Mouse (Mus musculus): ENCODE measurements at regions not wholly inside any gene's neighbourhood (a gene's known extent, or its start where the extent isn't known, plus 50 kb on each side); places are given as distances from the start of the nearest gene placed in this dataset.
"Not testable (repeated sequence)": the region's sequence is repeated elsewhere in the genome, so short reads cannot be mapped to it uniquely, and the experiment has no call there.

DNA sequence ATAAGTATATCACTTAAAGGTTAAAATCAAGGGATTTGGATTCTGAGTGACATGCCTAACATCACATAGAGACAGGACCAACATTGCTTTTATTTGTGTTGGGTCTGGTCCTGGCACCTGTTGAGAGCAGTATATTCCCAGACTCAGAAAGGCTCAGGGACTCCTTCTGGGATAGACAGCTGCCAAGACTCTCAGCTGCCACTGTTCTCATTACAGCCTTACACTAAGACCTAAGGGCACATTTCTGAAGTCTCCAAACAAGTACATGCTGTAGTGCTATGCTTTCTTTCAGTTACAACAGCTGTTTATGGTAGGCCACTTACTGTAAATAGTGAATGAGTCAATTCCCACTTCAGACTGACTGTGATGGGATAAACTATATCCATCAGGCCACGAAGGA, 77.7 kb upstream of the Fam13a start:
- DNase-seq = no peak

DNA sequence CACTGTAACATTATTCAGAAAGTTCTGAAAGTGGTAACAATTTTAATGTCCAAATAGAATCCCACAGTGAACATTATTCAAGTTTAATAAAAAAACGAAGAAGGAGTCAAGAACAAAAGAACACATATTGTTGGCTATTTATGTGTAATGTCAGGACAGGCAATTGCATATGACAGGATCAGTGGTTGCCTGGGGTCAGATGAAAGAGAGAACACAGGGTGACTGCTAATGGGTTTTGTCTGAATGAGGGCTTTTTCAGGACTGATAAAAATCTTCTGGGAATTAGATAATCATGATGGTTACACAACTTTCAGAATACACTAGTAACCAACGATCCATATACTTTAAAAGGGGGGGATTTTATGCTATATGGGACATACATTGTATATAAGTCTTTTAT, 79.6 kb upstream of the Fam13a start:
- no peak for DNase-seq

DNA sequence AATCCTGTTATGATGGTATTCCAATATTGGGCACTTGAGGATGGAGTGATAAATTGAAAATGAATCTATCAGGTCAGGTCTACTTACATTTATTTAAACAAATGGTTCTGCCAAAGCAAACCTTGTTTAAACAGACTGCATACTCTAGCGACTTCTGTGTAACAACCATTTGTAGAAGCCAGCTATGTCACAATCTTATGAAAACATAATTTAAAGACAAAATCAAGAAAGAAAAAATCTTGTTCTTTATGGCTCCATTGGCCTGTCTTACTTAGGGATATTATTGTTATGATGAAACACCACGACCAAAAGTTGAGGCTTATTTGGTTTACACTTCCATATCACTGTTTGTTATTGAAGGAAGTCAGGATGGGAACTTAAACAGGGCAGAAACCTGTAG, 80.1 kb upstream of the Fam13a start:
- no peak for DNase-seq

DNA sequence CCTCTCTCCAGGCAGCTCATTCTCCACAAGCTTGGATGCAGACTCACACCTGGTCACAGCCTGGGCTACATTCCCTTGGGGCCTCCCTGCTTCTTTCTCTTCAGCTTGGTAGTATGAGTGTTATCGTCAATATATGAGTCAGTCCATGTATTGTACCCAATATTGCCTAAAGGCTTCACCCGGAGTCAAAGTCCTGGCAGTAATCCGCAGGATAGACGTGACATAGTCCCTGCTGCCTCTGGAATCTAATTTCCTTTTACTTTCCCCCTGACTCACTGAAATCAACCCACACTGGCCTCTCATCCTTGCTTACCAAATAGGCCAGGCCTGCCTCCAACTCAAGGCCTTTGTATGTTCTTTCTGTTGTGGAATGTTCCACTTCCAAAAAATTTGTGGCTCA, 83.8 kb upstream of the Fam13a start:
- DNase-seq = no peak

DNA sequence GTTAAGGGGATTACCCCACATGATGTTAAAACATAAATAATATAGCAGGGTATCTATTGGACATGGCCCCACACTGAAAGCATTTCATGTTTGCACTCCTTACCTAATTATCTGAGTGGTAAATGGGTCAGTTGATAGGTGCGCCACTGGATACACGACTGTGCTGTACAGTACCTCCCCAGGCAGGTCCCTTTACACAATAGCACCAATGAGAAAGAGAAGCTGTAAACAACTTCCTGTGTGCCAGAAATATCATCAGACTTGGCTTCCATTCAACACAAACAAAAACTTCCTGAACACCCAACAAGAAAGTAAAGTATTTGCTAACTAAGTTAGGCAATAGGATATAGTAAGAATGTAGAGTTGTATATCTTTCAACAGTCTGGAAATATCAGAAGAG, 76.3 kb upstream of the Tigd2 start:
- DNase-seq = peak; percentile 21

DNA sequence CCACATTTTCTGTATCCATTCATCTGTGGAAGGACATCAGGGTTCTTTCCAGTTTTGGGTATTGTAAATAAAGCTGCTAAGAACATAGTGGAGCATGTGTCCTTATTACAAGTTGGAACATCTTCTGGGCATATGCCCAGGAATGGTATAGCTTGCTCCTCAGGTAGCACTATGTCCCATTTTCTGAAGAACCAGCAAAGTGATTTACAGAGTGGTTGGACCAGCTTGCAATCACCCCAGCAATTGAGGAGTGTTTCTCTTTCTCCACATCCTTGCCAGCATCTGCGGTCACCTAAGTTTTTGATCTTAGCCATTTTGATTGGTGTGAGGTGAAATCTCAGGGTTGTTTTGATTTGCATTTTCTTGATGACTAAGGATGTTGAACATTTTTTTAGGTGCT, 74.9 kb upstream of the Tigd2 start:
- not testable (repeated sequence) for DNase-seq

DNA sequence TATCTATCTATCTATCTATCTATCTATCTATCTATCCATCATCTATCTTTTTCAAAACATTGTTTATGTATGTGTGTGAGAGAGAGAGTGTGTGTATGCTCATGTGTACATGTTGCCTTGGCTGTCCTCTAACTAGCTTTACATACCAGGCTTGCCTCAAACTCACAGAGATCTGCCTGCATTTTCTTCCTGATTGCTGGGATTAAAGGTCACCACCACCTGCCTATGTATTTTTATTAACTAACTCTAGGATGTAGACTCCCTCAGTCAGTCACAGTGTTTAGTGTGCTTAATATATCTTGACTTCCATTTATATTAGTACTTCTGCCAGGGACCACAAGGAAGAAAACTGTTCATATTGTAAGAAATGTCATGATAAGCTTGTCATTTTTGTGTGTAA, 69.0 kb upstream of the Tigd2 start:
- DNase-seq = no peak

DNA sequence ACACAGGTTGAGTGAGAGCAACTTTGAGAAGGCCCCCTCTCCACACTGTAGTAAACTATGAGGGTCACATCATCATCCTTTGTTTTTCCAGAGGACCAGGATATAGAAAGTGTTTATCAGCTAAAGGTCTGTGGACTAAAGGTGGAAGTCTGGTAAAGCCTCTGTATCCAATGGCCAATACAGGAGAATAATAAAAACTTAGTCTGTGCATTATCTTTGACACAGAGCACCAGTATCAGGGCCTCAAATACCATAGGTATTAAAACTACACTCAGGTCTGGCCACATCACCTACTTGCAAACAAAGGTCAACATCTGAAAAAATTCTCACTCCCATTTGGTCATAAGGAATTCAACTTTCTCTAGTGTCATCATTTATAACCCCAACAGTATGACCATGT, 66.6 kb upstream of the Tigd2 start:
- DNase-seq = no peak

DNA sequence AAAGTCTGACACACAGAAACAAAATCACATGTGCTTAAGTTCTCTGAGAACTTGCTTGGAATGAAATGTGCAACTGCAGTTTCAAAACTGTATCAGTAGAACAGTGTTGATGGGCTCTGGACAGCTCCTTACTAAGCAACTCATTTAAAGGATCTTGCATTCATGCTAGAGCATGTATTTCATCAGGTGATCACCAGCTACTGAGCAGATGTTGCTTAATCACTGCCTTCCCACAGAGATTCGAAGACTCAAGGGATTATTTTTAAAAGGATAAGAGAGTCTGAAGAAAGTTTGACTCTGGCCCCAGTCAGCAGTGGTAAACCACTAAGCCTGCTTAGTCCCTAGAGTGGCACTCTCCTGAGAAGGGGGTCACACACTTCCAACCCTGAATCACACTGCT, 61.2 kb upstream of the Tigd2 start:
- DNase-seq = no peak

DNA sequence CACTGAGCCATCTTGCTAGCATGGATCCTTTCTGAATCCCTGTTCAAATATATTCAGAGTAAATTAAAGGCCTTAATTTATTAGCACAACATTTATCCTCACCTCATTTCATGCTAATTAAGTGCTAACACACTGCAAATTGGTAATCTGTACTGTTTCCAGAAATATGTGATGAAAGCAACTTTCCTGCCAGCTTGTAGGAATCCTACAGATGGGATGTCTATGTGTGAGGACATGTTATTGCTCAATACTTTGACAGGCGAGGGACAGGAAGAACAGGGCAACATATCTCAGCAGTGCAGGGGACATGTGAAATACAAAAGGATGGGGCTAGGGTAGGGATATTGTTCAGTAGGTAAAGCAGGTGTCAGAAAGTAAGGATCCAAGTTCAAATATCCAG, 53.0 kb upstream of the Tigd2 start:
- no peak for DNase-seq
